Mouse (Mus musculus) limb, embryonic 11.5 days (tissue): ENCODE measurements around the gene Atp6v0a1. TPM values are rescaled to one million over a fixed set of nuclear protein-coding genes. Genes with fewer than 3 reads are reported as not detected.

Experiments used
- microRNA-seq: library from miRNA; unstranded; fragments of <30 nt; microRNA quantifications from one replicate; pipeline ENCODE4, GENCODE M21; 2016
- polyA plus RNA-seq: library from polyadenylated mRNA; unstranded; fragments of >200 nt; fragmentation: Nextera tagmentation; extraction: Ambion mirVana; gene quantifications from 2 replicates; pipeline ENCODE4 v1.2.1, GENCODE M21; 2014

The Atp6v0a1 gene
- polyA plus RNA-seq, 1 experiment from 2014 or later, result 27.1 TPM

Small RNA genes within 50 kb of the gene (microRNA-seq; reads per million reads assigned to microRNA genes)
- not detected for gene Mir6928

Other genes starting within 250 kb of the Atp6v0a1 start
- not detected in 2 replicates for gene Kcnh4, start 249.5 kb upstream of the Atp6v0a1 start, polyA plus RNA-seq
- not detected in 2 replicates for gene Hcrt, start 246.5 kb upstream of the Atp6v0a1 start, polyA plus RNA-seq
- gene Ghdc, start 238.5 kb upstream of the Atp6v0a1 start, polyA plus RNA-seq, result 2.6 and 2.8 TPM in 2 replicates
- gene Stat5b, start 158.7 kb upstream of the Atp6v0a1 start, polyA plus RNA-seq, result 16.9 and 19.7 TPM in 2 replicates
- gene Stat5a, start 150.1 kb upstream of the Atp6v0a1 start, polyA plus RNA-seq, result 1.9 and 2.0 TPM in 2 replicates
- gene Stat3, start 69.9 kb upstream of the Atp6v0a1 start, polyA plus RNA-seq, result 37.1 and 39.4 TPM in 2 replicates
- 10.2 and 13.3 TPM in 2 replicates for gene Cavin1, start 38.6 kb upstream of the Atp6v0a1 start, polyA plus RNA-seq
- gene Naglu, start 60.6 kb downstream of the Atp6v0a1 start, polyA plus RNA-seq, result 5.2 and 5.3 TPM in 2 replicates
- gene Hsd17b1, start 69.0 kb downstream of the Atp6v0a1 start, polyA plus RNA-seq, result 0.15 TPM in 1 of 2 replicates, not detected in the other
- 40.5 and 49.4 TPM in 2 replicates for gene Coasy, start 73.1 kb downstream of the Atp6v0a1 start, polyA plus RNA-seq
- gene Mlx, start 77.8 kb downstream of the Atp6v0a1 start, polyA plus RNA-seq, result 40.6 and 48.9 TPM in 2 replicates
- gene Psmc3ip, start 86.0 kb downstream of the Atp6v0a1 start, polyA plus RNA-seq, result 71.1 and 71.6 TPM in 2 replicates
- gene Retreg3, start 110.4 kb downstream of the Atp6v0a1 start, polyA plus RNA-seq, result 10.3 and 10.8 TPM in 2 replicates
- 113 and 119 TPM in 2 replicates for gene Tubg1, start 110.5 kb downstream of the Atp6v0a1 start, polyA plus RNA-seq
- 4.8 and 5.0 TPM in 2 replicates for gene Tubg2, start 146.5 kb downstream of the Atp6v0a1 start, polyA plus RNA-seq
- gene Cntnap1, start 161.1 kb downstream of the Atp6v0a1 start, polyA plus RNA-seq, result 0.04 and 0.21 TPM in 2 replicates
- gene Plekhh3, start 161.9 kb downstream of the Atp6v0a1 start, polyA plus RNA-seq, result 2.6 and 4.1 TPM in 2 replicates
- 0.13 TPM in 1 of 2 replicates, not detected in the other for gene Ccr10, start 166.0 kb downstream of the Atp6v0a1 start, polyA plus RNA-seq
- 12.7 and 13.4 TPM in 2 replicates for gene Ezh1, start 217.0 kb downstream of the Atp6v0a1 start, polyA plus RNA-seq
- gene Ramp2, start 236.6 kb downstream of the Atp6v0a1 start, polyA plus RNA-seq, result 60.4 and 67.2 TPM in 2 replicates
- 111 and 120 TPM in 2 replicates for gene Vps25, start 244.3 kb downstream of the Atp6v0a1 start, polyA plus RNA-seq